Mouse (Mus musculus) spleen, adult 12 weeks (tissue): Measurements from ENCODE around the gene Tceal6.
"Not testable (repeated sequence)": the region's sequence is repeated elsewhere in the genome, so short reads cannot be mapped to it uniquely, and the experiment has no call there.

Source experiments
- DNase-seq: peaks from one replicate; pipeline ENCODE4 v3.0.0; 2022; ENCODE audit warnings: low spot score

Tceal6 gene

DNA sequence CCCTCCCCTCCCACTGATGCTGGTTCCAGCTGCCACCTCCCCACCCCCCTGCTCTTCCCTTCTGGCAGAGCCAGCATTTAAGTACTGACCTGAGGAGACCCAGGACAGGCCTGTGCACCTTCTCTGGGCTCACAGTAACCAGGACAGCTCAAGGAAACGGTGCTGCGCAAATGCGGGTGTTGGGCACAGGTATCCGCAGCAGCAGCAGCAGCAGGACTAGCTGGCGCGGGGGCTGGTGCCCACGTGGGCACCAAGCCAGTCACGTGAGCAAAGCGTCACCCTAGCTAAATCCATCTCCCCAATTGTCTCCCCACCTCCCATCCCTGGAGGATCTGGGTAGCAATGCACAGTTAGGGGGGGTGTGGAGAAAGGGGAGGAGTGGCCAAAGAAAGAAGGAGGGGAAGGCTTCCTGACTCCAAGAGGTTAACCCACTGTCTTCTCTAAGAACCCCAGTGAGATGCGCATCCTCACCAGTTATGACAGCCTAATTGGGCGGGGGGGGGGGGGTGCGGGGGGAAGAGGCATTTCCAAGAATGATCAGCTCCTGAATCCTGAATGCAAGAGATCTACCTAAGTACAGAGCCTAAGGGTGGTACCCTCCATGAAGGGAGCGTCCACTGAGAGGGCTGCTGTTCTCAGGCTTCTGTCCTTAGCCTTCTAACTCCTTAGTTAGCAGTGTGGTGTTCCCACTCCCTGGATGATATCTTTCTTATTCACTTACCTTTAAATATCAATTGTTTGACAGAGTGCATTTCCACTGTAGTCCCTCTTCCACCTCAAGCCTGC is at the start of gene Tceal6:
Tceal6 (minus strand) TSS at position 252 of the 786 bp plus-strand sequence.
- no peak for DNase-seq

DNA sequence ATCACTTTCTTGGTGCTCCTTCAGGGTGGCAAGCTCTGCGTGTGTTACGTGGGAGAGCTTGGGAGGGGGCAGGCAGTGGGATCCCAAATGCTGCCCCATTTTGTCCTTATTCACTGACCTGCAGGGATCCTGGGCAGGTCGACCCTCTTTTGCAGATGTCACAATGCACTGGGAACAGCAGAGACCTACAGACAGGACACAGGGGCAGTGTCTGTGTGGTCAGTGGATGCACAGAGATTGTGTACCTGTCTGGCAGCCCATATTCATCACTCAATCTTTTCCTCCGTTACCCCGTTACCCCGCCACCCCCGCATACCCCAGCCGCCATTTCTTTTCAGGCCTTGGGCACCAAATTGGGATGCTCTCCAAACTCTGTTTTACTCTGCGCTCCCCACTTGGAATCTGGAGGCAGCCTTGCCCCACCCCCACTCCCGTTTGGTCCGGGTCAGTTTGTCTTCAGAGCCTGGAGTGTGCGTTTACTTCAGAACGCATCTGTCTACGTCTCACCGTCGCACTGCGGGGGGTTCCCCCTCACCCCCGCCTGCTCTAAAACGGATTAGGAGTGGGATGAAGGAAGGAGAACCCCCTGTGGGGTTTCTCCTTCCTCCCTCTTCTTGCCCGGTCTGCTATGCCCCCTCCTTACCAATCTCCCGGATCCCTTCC is 583 bp downstream of the Tceal6 start:
- DNase-seq: not testable (repeated sequence)

- DNase-seq: not testable (repeated sequence)
Measured at GRCm38 (mm10) chrX:135189924-135190323, 20.6 kb downstream of the Tceal6 start.

- DNase-seq: not testable (repeated sequence)
Measured at GRCm38 (mm10) chrX:135188661-135189060, 21.8 kb downstream of the Tceal6 start.

DNA sequence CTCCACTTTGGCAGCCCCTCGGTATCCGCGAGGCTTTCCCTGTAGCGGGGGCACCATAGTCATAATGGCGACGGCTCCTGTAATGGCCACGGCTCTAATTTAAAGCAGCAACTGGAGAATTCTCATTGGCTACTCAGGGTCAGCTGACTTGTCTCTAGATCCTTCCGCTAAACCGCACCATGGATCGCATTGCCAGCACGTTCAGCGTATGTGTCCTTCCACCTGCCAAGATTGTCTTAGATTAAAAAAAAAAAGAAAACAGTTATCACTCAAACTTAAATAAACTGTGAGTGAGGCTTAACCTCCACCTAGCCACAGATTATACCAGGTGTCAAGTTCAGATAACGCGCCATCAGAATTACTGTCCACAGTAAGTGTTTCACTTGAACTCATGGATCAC is 33.0 kb downstream of the Tceal6 start, which contains the start of gene Gm15023:
Gm15023 (minus strand) TSS at position 101 of the 400 bp plus-strand sequence.
- not testable (repeated sequence) for DNase-seq
